Mouse (Mus musculus) cortical plate, adult 2 months (tissue): Measurements from ENCODE around the gene Rpl4.

ENCODE experiments used
- CTCF ChIP-seq: fragments of 200-500 bp; IDR thresholded peaks from 2 replicates; pipeline ENCODE4 v1.5.1; 2011; ENCODE audit warnings: mild to moderate bottlenecking, control low read depth, low read length; ENCODE audit not compliant: insufficient read depth; ENCODE audit errors: extremely low read depth
- POLR2A ChIP-seq: fragments of 200-500 bp; IDR thresholded peaks from 2 replicates; pipeline ENCODE4 v1.6.1; 2011; ENCODE audit warnings: mild to moderate bottlenecking, low read length, control low read depth; ENCODE audit not compliant: insufficient read depth; ENCODE audit errors: extremely low read depth

- no peak for TF ChIP-seq POLR2A
- no peak for TF ChIP-seq CTCF
Observed at GRCm38 (mm10) chr9:64217887-64218286, 44.7 kb downstream of the Rpl4 start.
